Mouse (Mus musculus): ENCODE data around the gene Lonrf2.

The Lonrf2 gene

DNA sequence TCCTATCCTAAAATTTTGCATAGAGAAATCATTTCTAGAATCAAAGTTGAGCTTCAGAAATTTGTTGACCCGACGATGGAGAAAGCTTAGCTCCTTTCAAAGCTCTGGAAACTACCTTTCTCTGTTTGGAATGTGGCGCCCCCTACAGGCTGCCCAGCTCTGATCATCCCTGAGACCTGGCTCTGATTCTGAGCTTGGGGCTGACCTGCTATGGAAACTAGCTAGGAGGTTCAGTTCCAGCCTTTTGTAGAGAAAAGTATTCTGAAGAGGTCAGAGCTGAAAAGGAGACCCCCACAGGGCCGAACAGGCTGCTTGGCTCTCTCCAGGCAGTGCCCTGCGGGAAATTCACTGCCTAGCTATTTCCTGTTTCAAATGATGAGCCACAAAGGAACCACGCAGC lies 66.6 kb downstream of the Lonrf2 start:
- DNase-seq (ENCODE audit: low spot score in 2 of 2) = peak in 1 of 2 experiments; percentile 80

DNA sequence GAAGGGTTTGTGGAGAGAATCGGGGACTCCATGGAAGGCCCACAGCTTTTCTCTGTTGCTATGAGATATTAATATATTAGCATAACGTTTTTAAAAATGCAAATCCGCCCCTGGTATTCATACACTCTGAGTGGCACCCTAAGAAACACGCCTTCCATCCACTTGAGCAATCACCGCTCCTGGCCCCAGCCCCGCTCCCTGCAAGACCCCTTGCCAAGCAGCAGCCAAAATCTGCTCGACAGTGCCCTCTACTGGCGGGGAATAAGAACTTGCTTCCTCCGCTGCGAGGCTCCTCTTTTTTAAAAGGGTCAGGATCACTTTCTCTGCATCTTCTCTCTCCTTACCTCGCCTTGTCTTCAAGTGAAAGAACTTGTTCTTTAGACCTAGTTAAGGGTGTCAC lies 68.7 kb downstream of the Lonrf2 start:
- DNase-seq (ENCODE audit: low spot score in 2 of 2) = peak in 1 of 2 experiments; percentile 42

DNA sequence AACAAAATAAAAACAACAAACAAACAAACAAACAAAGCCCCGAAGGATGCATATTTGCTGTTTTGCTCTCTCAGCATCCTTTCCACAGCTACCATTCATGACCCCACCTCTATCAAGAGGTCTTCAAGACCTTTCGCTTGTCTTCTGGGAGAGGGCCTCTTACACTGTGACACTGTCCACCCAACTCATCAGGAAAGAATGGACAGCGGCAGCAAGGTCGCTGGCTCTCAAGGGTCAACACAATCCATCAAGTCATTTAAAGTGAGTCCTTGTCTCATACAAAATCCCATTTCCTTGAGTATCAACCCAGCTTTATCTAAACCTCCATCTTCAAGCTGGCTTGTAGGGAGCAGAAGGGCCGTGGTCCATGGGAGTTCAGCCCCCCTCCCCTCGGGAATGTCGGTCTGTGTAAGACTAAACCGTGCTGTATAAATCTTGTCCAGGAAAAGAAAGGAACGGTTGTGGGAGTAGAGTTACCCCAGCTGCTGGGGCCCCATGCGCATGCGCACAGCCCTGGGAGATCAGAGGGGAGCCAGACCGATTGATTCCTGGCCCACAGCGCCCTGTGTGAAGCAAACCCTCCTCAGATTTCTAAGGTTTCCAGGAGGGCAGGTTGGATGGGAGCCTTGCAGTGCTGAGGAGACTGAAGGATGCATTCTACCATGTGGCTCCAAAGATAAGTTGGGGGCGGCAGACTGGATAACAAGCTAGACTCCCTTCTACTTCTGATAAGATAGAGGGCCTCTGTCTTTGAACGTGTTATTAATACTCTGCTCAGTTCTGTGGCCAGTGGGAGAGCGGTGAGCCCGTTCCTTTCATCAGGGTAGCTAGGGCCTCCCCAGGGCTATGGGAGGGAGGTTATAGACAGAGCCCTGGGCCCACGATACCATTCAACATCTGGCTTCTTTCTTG lies 69.6 kb downstream of the Lonrf2 start:
- DNase-seq (ENCODE audit: low spot score in 2 of 2) = no peak

DNA sequence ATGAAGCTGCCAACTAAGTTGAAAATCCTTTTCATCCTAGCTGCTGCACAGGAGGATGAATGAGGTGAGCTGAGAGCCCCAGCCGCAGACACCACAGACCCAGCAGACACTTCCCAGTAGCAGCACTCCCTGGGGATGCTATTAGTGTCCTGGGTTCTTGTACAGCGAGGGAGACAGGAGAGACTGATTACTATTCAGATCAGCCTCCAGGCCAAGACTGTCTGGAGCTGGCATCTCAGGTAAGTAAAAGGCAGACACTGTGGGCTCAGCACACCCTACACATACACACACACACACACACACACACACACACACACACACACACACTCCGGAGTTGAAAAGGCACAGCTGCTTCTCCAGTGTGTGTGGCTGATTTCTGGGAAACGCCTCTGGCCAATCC lies 70.3 kb downstream of the Lonrf2 start:
- no peak for DNase-seq (ENCODE audit: low spot score in 2 of 2)

GRCm38 (mm10) chr1:38763960-38764613 lies 72.4 kb downstream of the Lonrf2 start:
- no peak for DNase-seq (ENCODE audit: low spot score in 2 of 2)

DNA sequence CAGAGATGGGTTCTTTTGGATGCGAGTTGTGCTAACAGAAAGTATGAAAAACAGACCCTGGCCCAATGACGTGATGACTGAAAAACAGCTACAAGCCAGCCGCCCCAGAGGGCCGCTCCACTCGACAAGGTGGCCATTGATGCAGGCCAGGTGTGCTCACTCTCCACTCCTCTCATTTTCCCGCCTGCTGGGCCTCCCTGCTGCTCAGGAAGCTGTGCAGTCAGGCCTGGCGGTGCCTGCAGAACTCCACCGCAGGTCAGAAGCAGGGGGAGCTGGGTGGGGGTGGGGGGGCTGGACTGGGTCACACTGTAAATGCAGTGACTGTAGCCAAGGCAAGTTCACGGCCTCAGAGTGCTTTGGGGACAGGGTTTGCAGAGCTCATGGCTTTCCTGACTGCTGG lies 76.1 kb downstream of the Lonrf2 start:
- DNase-seq (ENCODE audit: low spot score in 2 of 2) = no peak

GRCm38 (mm10) chr1:38757791-38758403 lies 78.6 kb downstream of the Lonrf2 start:
- DNase-seq (ENCODE audit: low spot score in 2 of 2) = no peak

DNA sequence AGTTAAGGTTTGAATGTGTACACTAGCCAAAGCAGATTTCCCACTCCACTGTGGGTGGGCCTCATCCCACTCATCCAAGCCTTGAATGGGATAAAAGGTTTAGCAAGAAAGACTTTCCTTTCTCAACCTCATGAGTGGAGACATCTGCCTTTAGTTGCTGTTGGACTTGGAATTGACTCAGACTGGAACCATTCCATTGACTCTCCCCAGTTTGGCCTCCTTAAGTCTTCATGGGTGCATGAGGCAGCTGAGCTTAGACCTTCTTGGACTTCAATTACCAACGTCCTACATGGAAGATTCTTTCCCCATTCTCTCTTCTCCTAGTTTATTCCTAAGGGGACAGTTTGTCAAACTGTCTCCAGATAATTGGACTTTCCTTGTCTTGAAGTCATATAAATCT lies 92.6 kb downstream of the Lonrf2 start:
- DNase-seq (ENCODE audit: low spot score in 2 of 2) = no peak

Data from left cerebral cortex, adult 9 months (tissue).